ENCODE assay signal across 8 mouse cellular contexts in the genomic region with DNA sequence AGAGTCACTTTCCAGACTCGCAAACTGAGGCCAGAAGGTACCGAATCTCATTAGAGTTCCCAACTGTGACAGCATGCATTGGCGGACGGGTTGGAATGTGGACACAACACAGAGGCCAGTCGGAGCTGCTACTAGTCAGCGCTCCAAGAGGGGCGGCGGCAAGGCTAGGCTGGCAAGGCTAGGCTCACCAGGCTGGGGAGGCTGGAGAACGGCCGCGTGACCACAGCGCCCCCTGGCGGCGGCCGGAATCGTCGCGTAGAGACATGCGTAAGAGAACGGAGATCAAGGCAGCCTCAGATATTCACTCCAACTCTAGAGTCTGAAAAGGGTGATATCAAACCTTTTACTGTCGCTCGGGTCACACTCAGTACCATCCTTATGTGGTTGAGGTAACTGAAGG.
DNase-seq lines count a peak whose midpoint lies in the region; ATAC-seq and TF ChIP-seq lines count a peak whose summit lies in the region.

No protein-coding gene starts in this region.

- no peak for TF ChIP-seq POLR2A in cortical plate, adult 2 months (IDR thresholded peaks at IDR 0.05; ENCODE audit: extremely low read depth, insufficient read depth, low read length)

- H3K36me3 ChIP-seq in hindbrain, postnatal 0 days (ENCODE audit: insufficient read depth, low read length) = no peaks in the 10 kb centered on the region

- ATAC-seq in hindbrain, postnatal 0 days = peak; percentile 92
- peak; percentile 75 for ATAC-seq in megakaryocyte, adult 5-6 weeks (ENCODE audit: poor library complexity, severe bottlenecking)

- TF ChIP-seq CTCF in cortical plate, adult 2 months (IDR thresholded peaks at IDR 0.05; ENCODE audit: extremely low read depth, insufficient read depth, low read length) = peak; percentile 82
- peak; percentile 100 for TF ChIP-seq CTCF in hindbrain, postnatal 0 days (IDR thresholded peaks at IDR 0.05; ENCODE audit: low read depth)

- no peak overlapping the region for H3K4me3 ChIP-seq in cortical plate, adult 2 months (ENCODE audit: insufficient read depth, low read length)
- H3K4me3 ChIP-seq in hindbrain, postnatal 0 days (ENCODE audit: low read length) = no peak overlapping the region

- H3K27me3 ChIP-seq in hindbrain, postnatal 0 days (ENCODE audit: insufficient read depth, low read length) = no peaks in the 10 kb centered on the region

- peaks cover 1% of the 10 kb centered on the region; the same call in 1 of the 2 replicates for H3K4me1 ChIP-seq in cortical plate, adult 2 months (ENCODE audit: control insufficient read depth, insufficient read depth, low read length)
- no peaks in the 10 kb centered on the region for H3K4me1 ChIP-seq in hindbrain, postnatal 0 days (ENCODE audit: insufficient read depth, low read length)

- peak; percentile 81 to 92 for DNase-seq in adrenal gland, adult (ENCODE audit: inconsistent age in 2 of 2, low spot score in 1 of 2)
- peak; percentile 89 for DNase-seq in gastrocnemius, postnatal 10 days
- peak; percentile 93 for DNase-seq in hindbrain, postnatal 0 days (ENCODE audit: low spot score)
- peak; percentile 90 to 91 for DNase-seq in left cerebral cortex, adult 18-20 months (ENCODE audit: low spot score in 2 of 2)
- DNase-seq in right cerebral cortex, postnatal 10 days (ENCODE audit: low spot score in 2 of 2) = peak; percentile 90
- peak; percentile 83 for DNase-seq in urinary bladder, postnatal 14 days (ENCODE audit: low spot score)

- H3K27ac ChIP-seq in cortical plate, adult 2 months (ENCODE audit: insufficient read depth, low read length) = no peak overlapping the region
- H3K27ac ChIP-seq in hindbrain, postnatal 0 days = no peak overlapping the region

- 2% methylated on average over 22 of the region's 22 CpGs for WGBS in hindbrain, postnatal 0 days

- H3K4me2 ChIP-seq in hindbrain, postnatal 0 days (ENCODE audit: low read depth, low read length) = peak overlapping the region; percentile 38

- no peaks in the 10 kb centered on the region for H3K9me3 ChIP-seq in hindbrain, postnatal 0 days (ENCODE audit: low read length)

- H3K9ac ChIP-seq in hindbrain, postnatal 0 days (replicated peaks; ENCODE audit: low read length) = no peak overlapping the region
